Mouse (Mus musculus) spleen, adult 2 months (tissue): ENCODE results near the gene Gm2a.

ENCODE experiments used
- CTCF ChIP-seq: fragments of 200-500 bp; IDR thresholded peaks from 2 replicates; pipeline ENCODE4 v1.5.1; 2011; ENCODE audit warnings: mild to moderate bottlenecking, inconsistent platforms; ENCODE audit not compliant: insufficient read depth, insufficient read length, insufficient replicate concordance; ENCODE audit errors: extremely low read depth
- POLR2A ChIP-seq: fragments of 200-500 bp; IDR thresholded peaks from 2 replicates; pipeline ENCODE4 v1.6.1; 2011; ENCODE audit warnings: low read depth, low read length, inconsistent platforms

DNA sequence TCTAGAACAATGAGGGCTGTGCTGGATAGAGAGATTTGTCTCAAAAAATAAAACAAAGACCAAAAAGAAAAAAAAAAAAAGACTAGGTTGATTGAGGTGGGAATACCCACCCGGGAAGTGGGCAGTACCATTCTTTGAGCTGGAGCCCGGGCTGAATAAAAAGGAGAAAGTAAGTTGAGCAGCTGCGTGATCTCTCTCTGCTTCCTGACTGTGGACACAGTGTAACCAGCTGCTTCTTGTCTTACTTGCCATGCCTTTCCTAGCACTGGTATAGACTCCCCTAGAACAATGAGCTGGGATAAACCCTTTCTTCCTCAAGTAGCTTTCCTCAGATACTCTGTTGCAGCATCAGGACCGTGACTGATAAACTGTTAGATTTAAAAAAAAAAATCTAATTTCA lies 43.6 kb downstream of the Gm2a start:
- no peak for TF ChIP-seq CTCF
- no peak for TF ChIP-seq POLR2A
